Mouse (Mus musculus) heart, embryonic 10.5 days (tissue): ENCODE measurements around the gene Tmem209. TPM values are rescaled to one million over a fixed set of nuclear protein-coding genes. Genes with fewer than 3 reads are reported as not detected.

ENCODE experiments used
- DNase-seq: peaks from one replicate; pipeline ENCODE4 v3.0.0-alpha.2; 2017; ENCODE audit warnings: low spot score
- H3K27ac ChIP-seq: fragments of 300-500 bp; sonication (generic); 2 replicates; pipeline ENCODE4 v1.5.1; 2016; ENCODE audit warnings: mild to moderate bottlenecking
- H3K27me3 ChIP-seq: fragments of 300-500 bp; sonication (generic); 2 replicates; pipeline ENCODE4 v1.6.1; 2016; ENCODE audit warnings: mild to moderate bottlenecking; ENCODE audit not compliant: poor library complexity, insufficient read depth, severe bottlenecking
- H3K36me3 ChIP-seq: fragments of 300-500 bp; sonication (generic); 2 replicates; pipeline ENCODE4 v1.6.1; 2016; ENCODE audit warnings: mild to moderate bottlenecking, moderate library complexity
- H3K4me1 ChIP-seq: fragments of 300-500 bp; sonication (generic); 2 replicates; pipeline ENCODE4 v1.6.1; 2016; ENCODE audit warnings: mild to moderate bottlenecking
- H3K4me3 ChIP-seq: fragments of 300-500 bp; sonication (generic); 2 replicates; pipeline ENCODE4 v1.5.1; 2016; ENCODE audit warnings: mild to moderate bottlenecking, moderate library complexity
- H3K9me3 ChIP-seq: fragments of 300-500 bp; sonication (generic); 2 replicates; pipeline ENCODE4 v1.6.1; 2016; ENCODE audit warnings: mild to moderate bottlenecking, moderate library complexity
- WGBS: fragments of 180-500 bp; shearing (Covaris S2); methylation state at CpG from one replicate; pipeline ENCODE4 v1.1.7; 2016; 5-methylcytosine and 5-hydroxymethylcytosine counted together
- polyA plus RNA-seq: library from polyadenylated mRNA; unstranded; fragments of >200 nt; fragmentation: Nextera tagmentation; extraction: Ambion mirVana; gene quantifications from 2 replicates; pipeline ENCODE4 v1.2.1, GENCODE M21; 2016

Tmem209 gene
- polyA plus RNA-seq, 1 experiment from 2014 or later: 41.1 TPM

DNA sequence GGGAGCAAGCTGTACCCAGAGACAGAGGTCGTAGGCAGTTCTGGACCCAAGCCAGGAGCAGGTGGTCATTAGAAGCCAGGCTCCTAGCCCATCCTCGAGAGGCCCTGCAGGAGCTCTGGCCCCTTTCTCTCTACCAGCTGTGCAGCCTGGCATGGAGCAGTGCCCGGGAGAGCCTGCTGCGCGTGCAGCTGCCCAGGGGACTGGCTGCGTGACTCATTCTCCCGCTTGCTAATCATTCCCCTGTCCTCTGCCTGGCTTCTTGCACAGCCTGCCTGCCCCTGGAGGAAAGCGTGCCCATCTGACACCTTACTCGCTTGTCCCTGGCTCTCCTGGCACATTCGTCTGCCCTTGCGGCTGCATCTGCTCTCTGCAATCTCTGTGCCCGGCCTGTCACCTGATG is 40.2 kb downstream of the Tmem209 start:
- Histone ChIP-seq H3K4me1 (peaks cover 40% of the 10 kb centered on the region), H3K36me3 (no peaks in the 10 kb centered on the region), H3K4me3 (no peak overlapping the region), H3K27me3 (no peaks in the 10 kb centered on the region), H3K27ac (peak overlapping the region; percentile 67), H3K9me3 (no peaks in the 10 kb centered on the region)
- 87% methylated on average over 12 of the region's 12 CpGs for WGBS
- no peak for DNase-seq

DNA sequence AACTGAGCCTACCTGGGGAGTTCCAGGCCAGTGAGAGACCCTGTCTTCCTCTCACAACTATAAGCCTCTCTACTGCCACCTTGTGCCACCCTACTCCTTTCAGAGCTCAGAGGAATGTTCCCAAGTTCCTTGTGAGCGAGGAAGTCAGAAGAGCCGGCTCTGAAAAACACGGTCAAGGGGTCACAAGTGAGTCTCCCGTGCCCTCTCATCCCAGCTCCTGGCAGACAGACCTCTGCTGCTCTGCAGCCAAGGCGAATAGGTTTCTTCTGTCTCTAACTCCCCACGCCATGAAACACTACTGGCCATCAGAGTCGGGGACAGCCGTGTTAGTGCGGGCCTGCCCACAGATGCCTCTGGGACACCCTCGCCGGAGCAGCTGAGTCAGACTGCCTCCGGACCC is 40.9 kb downstream of the Tmem209 start:
- Histone ChIP-seq H3K4me1 (peaks cover 47% of the 10 kb centered on the region), H3K36me3 (no peaks in the 10 kb centered on the region), H3K9me3 (no peaks in the 10 kb centered on the region), H3K4me3 (peak overlapping the region; percentile 16; the same call in 1 of the 2 replicates), H3K27ac (peak overlapping the region; percentile 67), H3K27me3 (no peaks in the 10 kb centered on the region)
- DNase-seq: no peak
- WGBS: 49% methylated on average over 12 of the region's 12 CpGs

DNA sequence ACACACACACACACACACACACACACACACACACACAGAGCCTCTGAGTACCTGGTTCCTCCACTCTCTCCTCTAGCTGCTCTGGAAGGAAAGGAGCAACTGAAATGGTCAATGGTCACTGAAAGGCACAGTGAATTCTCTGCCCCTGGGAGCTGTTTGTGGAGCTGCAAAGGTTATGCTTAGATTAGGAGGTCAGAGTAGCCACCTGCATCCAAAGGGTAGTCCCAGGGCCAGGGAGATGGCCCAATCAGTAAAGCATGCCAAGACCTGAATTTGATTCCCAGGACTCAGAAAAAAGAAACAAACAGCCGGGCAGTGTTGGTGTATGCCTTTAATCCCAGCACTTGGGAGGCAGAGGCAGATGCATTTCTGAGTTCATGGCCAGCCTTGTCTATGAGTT is 41.5 kb downstream of the Tmem209 start:
- WGBS: 77% methylated on average over 1 of the region's 1 CpGs
- no peak for DNase-seq
- Histone ChIP-seq H3K4me3 (no peak overlapping the region), H3K27ac (peak overlapping the region; percentile 54; the same call in 1 of the 2 replicates), H3K9me3 (no peaks in the 10 kb centered on the region), H3K27me3 (no peaks in the 10 kb centered on the region), H3K4me1 (peaks cover 53% of the 10 kb centered on the region), H3K36me3 (no peaks in the 10 kb centered on the region)

DNA sequence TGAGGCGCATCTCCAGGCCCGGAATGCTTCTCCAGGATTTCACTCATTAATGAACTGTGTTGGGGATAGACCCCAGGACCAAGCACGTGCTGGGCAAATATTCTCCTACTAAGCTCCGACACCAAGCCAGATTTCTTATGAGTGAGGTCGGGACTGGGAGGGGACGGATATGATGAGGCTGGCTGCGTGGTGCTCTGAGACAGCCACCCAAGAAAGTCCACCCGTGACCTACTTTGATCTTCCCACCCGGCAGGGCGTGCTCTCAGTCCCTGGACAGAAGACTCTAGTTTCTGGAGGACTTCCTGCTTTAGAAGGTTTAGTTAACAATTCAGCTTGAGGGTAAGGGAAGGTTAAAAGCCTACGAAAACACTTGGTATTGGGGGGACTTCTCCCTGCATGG is 44.0 kb downstream of the Tmem209 start:
- Histone ChIP-seq H3K27me3 (no peaks in the 10 kb centered on the region), H3K27ac (no peak overlapping the region), H3K9me3 (no peaks in the 10 kb centered on the region), H3K36me3 (no peaks in the 10 kb centered on the region), H3K4me3 (no peak overlapping the region), H3K4me1 (peaks cover 78% of the 10 kb centered on the region)
- no peak for DNase-seq
- WGBS: 82% methylated on average over 11 of the region's 11 CpGs

DNA sequence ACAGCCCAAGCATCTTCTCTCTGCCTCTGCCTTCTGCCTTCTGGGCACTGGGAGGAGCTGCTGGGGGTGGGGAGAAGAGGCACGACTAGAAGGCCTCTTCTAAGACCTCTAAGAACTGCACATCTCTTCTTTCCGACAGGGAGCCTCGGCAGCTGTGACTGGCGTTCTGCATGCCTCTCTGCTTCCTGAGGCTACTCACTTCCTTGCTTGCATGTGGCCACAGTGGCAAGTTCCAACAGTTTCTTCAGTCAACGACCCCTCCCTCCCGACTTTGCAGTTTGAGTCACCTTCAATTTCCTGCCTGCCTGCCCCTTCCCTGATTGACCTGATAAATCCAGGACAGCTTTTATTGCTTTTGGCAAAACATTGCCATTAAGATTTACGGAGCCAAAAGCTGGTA is 46.8 kb downstream of the Tmem209 start:
- Histone ChIP-seq H3K27me3 (no peaks in the 10 kb centered on the region), H3K9me3 (no peaks in the 10 kb centered on the region), H3K27ac (peak overlapping the region; percentile 94), H3K36me3 (no peaks in the 10 kb centered on the region), H3K4me1 (peaks cover 80% of the 10 kb centered on the region), H3K4me3 (no peak overlapping the region)
- 17% methylated on average over 7 of the region's 7 CpGs for WGBS
- no peak for DNase-seq

DNA sequence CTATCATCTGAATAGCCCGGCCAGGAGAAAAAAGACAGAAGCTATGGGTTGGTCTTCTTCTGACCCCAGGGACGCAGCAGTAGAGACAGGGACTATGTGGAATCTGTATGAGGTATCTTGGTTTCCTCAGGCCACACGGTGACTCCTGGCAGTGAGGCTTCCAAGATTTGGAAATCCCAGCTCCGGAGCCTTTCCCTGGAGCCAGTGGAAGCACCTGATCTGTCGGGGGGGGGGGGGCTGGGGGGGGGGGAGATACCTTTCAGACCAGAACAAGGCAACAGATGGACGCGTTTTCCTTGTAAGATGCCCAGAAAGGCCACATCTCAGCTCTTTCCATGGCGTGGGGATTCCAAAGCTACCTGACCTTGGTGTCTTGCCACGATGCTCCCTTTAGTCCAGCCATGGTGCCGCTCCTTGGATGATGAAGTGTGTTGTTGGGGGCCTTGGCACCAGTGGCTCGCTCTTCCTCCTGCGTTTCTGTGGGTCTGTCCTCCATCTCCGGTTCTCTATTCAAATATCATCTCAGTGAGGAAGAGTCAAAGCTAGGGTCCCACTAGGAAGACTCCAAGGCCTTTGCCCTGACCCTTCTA is 47.7 kb downstream of the Tmem209 start:
- Histone ChIP-seq H3K36me3 (no peaks in the 10 kb centered on the region), H3K4me3 (no peak overlapping the region)

DNA sequence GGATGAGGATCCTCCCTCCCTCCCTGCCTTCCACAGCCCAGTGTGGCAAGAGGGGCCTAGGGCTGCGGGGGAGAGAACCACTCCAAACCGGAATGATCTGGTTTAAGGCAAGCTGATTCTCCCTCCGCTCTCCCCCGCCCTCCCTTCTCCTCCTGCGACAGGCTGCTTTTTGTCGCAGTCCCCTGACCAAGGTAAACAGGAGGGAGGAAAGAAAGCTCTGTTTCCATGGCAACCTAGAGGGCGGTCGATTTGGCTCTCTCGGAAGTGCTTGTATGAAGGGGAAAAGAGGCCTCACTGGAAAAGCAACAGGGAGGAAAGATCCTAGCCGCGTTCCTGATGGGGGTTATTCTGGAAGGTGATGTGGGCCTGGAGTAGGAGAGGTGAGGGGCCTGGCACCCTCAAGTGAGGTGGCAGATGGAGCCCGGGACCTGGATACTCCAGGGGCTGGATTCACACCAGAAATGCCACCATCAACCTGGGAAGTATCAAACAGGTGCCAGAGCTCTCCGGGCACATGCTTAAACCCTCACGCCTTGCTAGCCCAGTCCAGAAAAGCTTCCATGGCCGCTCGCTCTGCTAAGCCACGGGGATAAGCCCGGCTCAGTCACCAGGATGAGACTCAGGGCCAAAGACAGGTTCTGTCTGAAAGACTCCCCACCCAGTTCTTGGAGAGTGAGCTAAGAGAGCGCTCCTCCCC is 48.7 kb downstream of the Tmem209 start:
- peak overlapping the region; percentile 16 for H3K4me3 ChIP-seq
- WGBS: 21% methylated on average over 18 of the region's 19 CpGs

More for the DNA sequence above, 47.7 kb downstream of the Tmem209 start:
- DNase-seq: no peak
- Histone ChIP-seq H3K4me1 (peaks cover 71% of the 10 kb centered on the region), H3K27ac (peak overlapping the region; percentile 94), H3K9me3 (no peaks in the 10 kb centered on the region), H3K27me3 (no peaks in the 10 kb centered on the region)
- WGBS: 76% methylated on average over 12 of the region's 13 CpGs

DNA sequence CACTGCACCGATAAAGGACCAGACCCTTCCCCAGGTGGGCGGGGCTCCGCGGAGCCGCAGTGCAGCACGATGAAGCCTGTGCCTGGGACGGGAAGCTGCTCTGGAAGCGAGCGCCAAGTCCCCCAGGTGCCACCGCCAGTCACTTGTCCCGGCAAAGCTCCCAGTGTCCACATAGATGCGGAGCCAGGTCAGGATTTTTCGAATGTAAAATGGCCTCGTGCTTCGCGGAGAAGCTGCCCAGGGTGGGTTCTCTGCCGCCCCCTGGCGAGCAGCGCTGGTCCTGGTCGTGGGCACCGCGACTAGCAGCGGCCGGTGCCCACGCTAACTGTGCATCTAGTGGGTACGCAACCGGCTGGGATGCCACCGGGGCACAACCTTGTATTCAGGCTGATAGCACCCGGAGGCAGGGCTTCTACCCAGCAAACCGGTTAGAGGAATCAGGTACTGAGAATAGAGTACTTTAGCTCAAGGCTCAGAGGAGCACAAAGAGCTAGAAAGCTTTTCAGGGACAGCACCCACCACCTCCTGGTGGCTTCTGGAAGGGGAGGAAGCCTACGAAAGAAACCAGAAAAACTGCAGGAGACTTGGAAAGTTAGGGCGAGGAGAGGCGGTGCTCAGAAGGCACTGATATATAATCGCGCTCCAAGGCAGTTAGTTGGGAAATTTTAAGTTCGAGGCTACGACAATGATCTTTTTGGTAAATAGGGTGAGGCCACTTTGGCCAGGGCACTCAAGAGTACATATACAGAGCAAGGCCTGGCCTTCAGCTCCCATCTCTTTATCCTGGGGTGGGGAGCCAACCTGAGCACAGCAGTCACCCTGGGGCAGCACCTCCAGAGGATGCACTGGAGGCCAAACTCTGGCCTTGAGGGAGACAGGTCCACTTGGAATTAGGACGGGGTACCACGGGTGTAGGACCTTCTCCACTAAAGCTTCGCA is 49.5 kb downstream of the Tmem209 start:
- peaks cover 64% of the 10 kb centered on the region for H3K4me1 ChIP-seq
- no peaks in the 10 kb centered on the region for H3K9me3 ChIP-seq
- DNase-seq: peak; percentile 90
- peak overlapping the region; percentile 94 for H3K27ac ChIP-seq
- H3K27me3 ChIP-seq: no peaks in the 10 kb centered on the region
- peaks cover 10% of the 10 kb centered on the region for H3K36me3 ChIP-seq
- peak overlapping the region; percentile 62 for H3K4me3 ChIP-seq
- WGBS: 8% methylated on average over 40 of the region's 40 CpGs

More for the DNA sequence above, 48.7 kb downstream of the Tmem209 start:
- DNase-seq: peak; percentile 90
- Histone ChIP-seq H3K27ac (peak overlapping the region; percentile 94), H3K4me1 (peaks cover 64% of the 10 kb centered on the region), H3K36me3 (peaks cover 4% of the 10 kb centered on the region; the same call in 1 of the 2 replicates), H3K27me3 (no peaks in the 10 kb centered on the region), H3K9me3 (no peaks in the 10 kb centered on the region)

DNA sequence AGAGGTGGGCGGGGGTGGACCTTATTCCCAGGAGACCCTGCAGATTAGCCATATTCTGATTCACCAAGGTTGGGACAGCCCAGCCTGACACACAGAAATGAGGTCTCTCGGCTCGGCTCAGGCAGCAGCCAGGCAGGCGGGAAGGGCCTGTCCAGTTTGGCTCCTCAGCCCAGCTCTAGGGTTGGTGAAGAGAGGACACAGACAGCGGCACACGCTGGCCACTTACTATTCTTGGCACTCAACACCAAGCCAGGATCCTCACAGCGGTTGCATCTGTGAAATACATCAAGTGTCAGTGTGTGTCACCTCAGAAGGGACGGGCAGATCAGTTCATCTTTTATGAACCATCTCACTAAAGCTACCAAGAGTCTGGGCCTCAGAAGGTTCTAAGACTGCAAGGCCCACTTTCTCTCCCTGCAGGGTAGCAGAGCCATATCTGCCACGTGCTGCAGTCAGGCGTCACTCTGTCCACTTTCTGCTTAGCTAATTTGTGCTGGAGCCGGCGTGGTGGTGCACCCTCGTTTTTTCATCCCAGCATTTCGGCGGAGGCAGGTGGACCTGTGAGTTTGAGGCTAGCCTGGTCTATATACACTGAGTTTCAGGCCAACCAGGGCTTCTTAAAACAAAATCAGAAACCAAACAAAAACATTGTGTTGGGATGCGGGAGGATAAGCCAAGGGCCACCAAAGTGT is 50.4 kb downstream of the Tmem209 start:
- DNase-seq: no peak
- H3K4me3 ChIP-seq: peak overlapping the region; percentile 62
- H3K4me1 ChIP-seq: peaks cover 57% of the 10 kb centered on the region
- H3K27me3 ChIP-seq: no peaks in the 10 kb centered on the region
- WGBS: 52% methylated on average over 16 of the region's 16 CpGs
- peak overlapping the region; percentile 94 for H3K27ac ChIP-seq
- peaks cover 19% of the 10 kb centered on the region for H3K36me3 ChIP-seq
- no peaks in the 10 kb centered on the region for H3K9me3 ChIP-seq

DNA sequence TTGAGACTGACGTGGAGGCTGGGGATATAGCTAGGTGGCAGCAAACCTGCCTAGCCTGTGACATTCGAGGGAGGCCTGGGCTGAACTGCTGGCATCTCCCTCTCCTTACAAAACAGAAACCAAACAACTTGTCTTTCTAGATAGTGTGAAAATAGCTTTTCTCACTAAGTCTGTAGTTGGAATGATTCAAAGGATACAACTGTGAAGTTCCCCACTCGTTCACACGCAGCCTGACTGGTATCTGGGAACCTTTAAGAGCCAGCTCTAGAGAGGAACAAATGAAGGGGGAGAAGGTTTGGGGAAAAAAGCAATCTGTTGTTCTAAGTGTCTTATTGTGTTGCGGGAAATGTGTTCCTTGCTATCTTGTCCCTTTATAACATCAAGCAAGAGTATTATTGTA is 51.0 kb downstream of the Tmem209 start:
- 78% methylated on average over 5 of the region's 5 CpGs for WGBS
- H3K27me3 ChIP-seq: no peaks in the 10 kb centered on the region
- H3K4me1 ChIP-seq: peaks cover 51% of the 10 kb centered on the region
- H3K9me3 ChIP-seq: no peaks in the 10 kb centered on the region
- H3K27ac ChIP-seq: peak overlapping the region; percentile 94
- no peak for DNase-seq
- no peak overlapping the region for H3K4me3 ChIP-seq
- H3K36me3 ChIP-seq: peaks cover 25% of the 10 kb centered on the region

DNA sequence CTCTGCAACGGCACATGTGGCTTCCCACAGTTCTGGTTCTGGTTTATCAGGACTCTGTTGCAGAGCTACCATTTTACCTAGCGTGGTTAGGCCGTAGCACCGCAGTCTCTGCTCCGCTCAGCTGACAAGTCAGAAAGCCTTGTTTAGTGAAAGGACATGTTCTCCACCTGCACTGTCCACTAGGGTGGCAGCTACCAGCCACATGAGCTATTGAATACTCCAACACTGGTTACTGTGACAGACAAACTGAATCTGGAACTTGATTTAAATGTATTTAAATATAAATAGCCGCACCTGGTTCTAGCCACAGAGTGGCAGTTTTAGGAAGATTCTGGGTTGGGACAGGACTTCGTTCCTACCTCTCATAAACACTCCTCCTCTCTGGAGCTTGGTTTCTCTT is 52.6 kb downstream of the Tmem209 start:
- DNase-seq: no peak
- no peaks in the 10 kb centered on the region for H3K27me3 ChIP-seq
- peaks cover 35% of the 10 kb centered on the region for H3K4me1 ChIP-seq
- no peaks in the 10 kb centered on the region for H3K9me3 ChIP-seq
- WGBS: 93% methylated on average over 7 of the region's 7 CpGs
- H3K27ac ChIP-seq: peak overlapping the region; percentile 13; the same call in 1 of the 2 replicates
- peaks cover 39% of the 10 kb centered on the region for H3K36me3 ChIP-seq
- no peak overlapping the region for H3K4me3 ChIP-seq

DNA sequence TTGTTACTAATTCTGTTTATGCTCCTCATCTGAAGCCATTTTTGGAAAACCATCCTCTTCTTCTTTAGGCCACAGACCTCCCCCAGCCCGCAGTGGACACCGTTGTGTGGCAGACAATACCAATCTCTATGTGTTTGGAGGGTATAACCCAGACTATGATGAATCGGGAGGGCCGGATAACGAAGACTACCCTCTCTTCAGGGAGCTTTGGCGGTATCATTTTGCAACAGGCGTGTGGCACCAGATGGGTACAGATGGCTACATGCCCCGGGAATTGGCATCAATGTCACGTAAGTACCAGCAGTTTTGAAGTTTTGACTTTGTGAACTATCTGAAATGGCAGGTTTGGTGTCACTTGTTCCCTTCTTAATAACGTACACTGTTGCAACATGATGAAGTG is 70.0 kb downstream of the Tmem209 start:
- H3K27ac ChIP-seq: no peak overlapping the region
- WGBS: 96% methylated on average over 10 of the region's 10 CpGs
- DNase-seq: no peak
- no peaks in the 10 kb centered on the region for H3K27me3 ChIP-seq
- H3K4me3 ChIP-seq: no peak overlapping the region
- H3K36me3 ChIP-seq: peaks cover 53% of the 10 kb centered on the region
- peaks cover 15% of the 10 kb centered on the region for H3K4me1 ChIP-seq
- no peaks in the 10 kb centered on the region for H3K9me3 ChIP-seq
